Mouse (Mus musculus) forebrain, embryonic 13.5 days (tissue): ENCODE measurements around the gene Ahnak. TPM values are rescaled to one million over a fixed set of nuclear protein-coding genes. Genes with fewer than 3 reads are reported as not detected.

Source experiments
- ATAC-seq: fragments of 200-750 bp; cut with Nextera tagmentation; 2 replicates; pipeline ENCODE4 v1.8.0; 2017
- H3K27ac ChIP-seq: fragments of 300-500 bp; sonication (generic); 2 replicates; pipeline ENCODE4 v1.5.1; 2015; ENCODE audit warnings: inconsistent platforms, mild to moderate bottlenecking, moderate library complexity
- H3K27me3 ChIP-seq: fragments of 300-500 bp; sonication (generic); 2 replicates; pipeline ENCODE4 v1.6.1; 2015; ENCODE audit warnings: mild to moderate bottlenecking, inconsistent platforms
- H3K36me3 ChIP-seq: fragments of 300-500 bp; sonication (generic); 2 replicates; pipeline ENCODE4 v1.6.1; 2015; ENCODE audit warnings: mild to moderate bottlenecking, inconsistent platforms; ENCODE audit not compliant: poor library complexity, severe bottlenecking
- H3K4me1 ChIP-seq: fragments of 300-500 bp; sonication (generic); 2 replicates; pipeline ENCODE4 v1.6.1; 2015; ENCODE audit warnings: inconsistent platforms
- H3K4me2 ChIP-seq: fragments of 300-500 bp; sonication (generic); 2 replicates; pipeline ENCODE4 v1.6.1; 2015; ENCODE audit warnings: inconsistent platforms, mild to moderate bottlenecking, moderate library complexity
- H3K4me3 ChIP-seq: fragments of 300-500 bp; sonication (generic); 2 replicates; pipeline ENCODE4 v1.5.1; 2015; ENCODE audit warnings: mild to moderate bottlenecking, inconsistent platforms
- H3K9ac ChIP-seq: fragments of 300-500 bp; sonication (generic); 2 replicates; pipeline ENCODE4 v1.6.1; 2015; ENCODE audit warnings: mild to moderate bottlenecking, inconsistent platforms
- H3K9me3 ChIP-seq: fragments of 300-500 bp; sonication (generic); replicated peaks from 2 replicates; pipeline ENCODE4 v1.6.1; 2016; ENCODE audit warnings: inconsistent platforms
- WGBS: fragments of 180-500 bp; shearing (Covaris S2); methylation state at CpG from one replicate; pipeline ENCODE4 v1.1.7; 2015; 5-methylcytosine and 5-hydroxymethylcytosine counted together
- polyA plus RNA-seq: library from polyadenylated mRNA; unstranded; fragments of >200 nt; fragmentation: Nextera tagmentation; extraction: Ambion mirVana; gene quantifications from 2 replicates; pipeline ENCODE4 v1.2.1, GENCODE M21; 2015

Gene Ahnak
- polyA plus RNA-seq, 1 experiment from 2014 or later = 2.8 TPM

DNA sequence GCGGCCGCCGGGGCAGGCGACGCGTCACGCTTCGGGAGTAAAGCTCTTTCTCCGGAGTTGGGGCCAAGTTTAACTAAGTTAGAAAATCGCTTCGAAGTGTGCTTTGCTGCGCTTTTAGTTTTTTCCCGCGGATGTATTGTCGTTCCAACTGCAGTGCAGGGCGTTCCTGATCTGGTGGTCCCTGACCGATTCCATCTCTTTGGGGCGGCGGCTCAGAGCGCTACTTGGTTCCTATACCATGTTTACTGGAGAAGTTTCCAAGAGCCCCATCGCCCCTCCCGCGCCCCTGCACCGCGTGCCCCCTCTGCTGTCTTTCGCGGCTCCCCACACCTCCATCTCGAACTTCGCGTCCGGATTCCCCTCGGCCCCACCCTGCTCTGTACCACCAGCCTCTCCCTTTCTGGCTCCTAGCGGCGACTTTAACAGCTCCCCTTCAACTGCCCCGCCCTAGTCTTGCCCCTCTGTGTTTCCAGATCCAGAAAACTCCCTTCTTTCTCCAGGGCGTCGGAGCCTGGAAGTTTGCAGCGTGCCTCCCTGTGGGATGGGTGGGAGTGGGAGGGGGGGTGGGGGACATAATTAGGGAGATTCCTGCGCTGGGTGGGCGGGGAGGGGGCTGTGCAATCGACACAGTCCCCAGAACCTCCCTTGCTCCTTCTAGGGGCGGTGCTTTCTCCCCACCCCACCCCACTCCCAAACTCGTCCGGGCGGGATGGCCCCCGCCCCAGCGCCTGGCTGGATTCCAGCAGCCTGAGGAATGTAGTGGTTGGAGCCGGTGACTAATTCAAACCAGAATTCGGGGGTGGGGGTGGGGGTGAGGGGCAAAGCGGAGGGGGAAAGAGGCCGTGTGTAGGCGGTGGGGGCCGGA is 715 bp downstream of the Ahnak start:
- under 1% methylated on average over 51 of the region's 53 CpGs for WGBS

DNA sequence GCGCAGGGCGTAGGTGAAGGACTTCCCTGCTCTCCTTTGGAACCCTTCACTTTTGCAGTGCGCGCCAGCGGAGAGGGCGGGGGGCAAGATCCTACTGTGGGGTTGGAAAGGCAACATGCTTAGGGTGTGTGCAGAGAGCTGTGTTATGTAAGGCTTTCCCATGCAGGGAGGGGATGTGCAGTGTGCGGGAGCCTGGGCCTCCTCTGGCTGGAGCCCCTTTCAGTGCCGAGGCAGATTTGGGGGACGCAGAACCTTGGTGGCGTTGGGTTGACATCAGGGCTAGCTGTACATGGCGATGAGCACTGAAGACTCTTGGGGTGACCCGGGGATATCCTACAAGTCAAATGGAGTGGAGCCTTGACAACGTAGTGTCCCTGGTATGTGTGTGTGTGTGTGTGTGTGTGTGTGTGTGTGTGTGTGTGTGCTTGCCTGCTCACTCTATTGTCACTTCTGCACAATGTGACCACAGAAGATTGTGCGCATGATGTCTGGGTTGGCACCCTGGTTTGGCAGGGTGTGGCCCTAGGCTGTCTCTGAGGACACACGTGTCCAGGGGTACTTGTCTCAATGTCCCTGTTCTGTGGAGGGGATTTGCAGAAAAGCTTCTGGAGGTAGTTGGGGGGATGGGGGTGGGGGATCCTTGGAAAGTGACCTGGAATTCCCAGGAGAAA is 1.5 kb downstream of the Ahnak start:
- Histone ChIP-seq H3K36me3 (no peaks in the 10 kb centered on the region), H3K9ac (peak overlapping the region; percentile 56), H3K9me3 (no peaks in the 10 kb centered on the region), H3K27ac (no peak overlapping the region), H3K27me3 (peaks cover 42% of the 10 kb centered on the region), H3K4me3 (peak overlapping the region; percentile 51), H3K4me2 (peak overlapping the region; percentile 95), H3K4me1 (peaks cover 45% of the 10 kb centered on the region)
- ATAC-seq = peak; percentile 66
- 18% methylated on average over 14 of the region's 15 CpGs for WGBS

More for the DNA sequence above, 715 bp downstream of the Ahnak start:
- Histone ChIP-seq H3K27me3 (peaks cover 42% of the 10 kb centered on the region), H3K9ac (peak overlapping the region; percentile 64), H3K4me1 (peaks cover 53% of the 10 kb centered on the region), H3K9me3 (no peaks in the 10 kb centered on the region), H3K4me2 (peak overlapping the region; percentile 95), H3K27ac (no peak overlapping the region), H3K4me3 (peak overlapping the region; percentile 51), H3K36me3 (no peaks in the 10 kb centered on the region)
- peak; percentile 71 for ATAC-seq

DNA sequence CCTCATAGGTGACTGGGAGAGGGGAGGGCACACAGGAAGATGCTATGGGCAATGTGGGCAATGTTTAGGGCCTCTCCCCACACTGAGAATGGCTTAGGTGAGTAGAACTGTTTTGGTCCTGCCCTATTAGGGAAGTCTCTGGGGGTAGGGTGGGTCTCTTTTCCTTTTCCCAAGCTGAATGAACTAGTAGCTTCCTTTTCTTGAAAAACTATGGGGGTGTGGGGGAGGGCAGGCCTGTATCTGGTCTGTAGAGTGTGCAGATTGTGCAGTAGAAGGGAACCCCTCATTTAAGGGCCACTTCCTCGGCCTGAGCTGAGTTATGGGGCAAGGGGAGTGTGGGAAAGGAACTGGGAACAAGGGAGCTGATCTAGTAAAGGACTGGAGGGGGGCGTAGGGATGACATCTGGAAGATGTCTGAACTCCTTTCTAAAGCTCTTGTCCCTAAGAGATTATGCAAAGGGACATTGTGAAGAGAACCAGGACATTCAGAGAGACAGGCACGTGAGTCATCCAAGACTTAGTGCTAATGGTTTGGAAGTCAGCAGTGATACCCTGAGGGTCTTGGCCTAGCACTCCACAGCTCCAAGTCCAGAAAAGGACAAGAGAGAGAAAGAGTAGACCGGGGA is 2.3 kb downstream of the Ahnak start:
- Histone ChIP-seq H3K4me2 (no peak overlapping the region), H3K9me3 (no peaks in the 10 kb centered on the region), H3K36me3 (no peaks in the 10 kb centered on the region), H3K27me3 (peaks cover 42% of the 10 kb centered on the region), H3K9ac (no peak overlapping the region), H3K27ac (no peak overlapping the region), H3K4me1 (peaks cover 37% of the 10 kb centered on the region), H3K4me3 (no peak overlapping the region)
- ATAC-seq = no peak
- 68% methylated on average over 4 of the region's 4 CpGs for WGBS

DNA sequence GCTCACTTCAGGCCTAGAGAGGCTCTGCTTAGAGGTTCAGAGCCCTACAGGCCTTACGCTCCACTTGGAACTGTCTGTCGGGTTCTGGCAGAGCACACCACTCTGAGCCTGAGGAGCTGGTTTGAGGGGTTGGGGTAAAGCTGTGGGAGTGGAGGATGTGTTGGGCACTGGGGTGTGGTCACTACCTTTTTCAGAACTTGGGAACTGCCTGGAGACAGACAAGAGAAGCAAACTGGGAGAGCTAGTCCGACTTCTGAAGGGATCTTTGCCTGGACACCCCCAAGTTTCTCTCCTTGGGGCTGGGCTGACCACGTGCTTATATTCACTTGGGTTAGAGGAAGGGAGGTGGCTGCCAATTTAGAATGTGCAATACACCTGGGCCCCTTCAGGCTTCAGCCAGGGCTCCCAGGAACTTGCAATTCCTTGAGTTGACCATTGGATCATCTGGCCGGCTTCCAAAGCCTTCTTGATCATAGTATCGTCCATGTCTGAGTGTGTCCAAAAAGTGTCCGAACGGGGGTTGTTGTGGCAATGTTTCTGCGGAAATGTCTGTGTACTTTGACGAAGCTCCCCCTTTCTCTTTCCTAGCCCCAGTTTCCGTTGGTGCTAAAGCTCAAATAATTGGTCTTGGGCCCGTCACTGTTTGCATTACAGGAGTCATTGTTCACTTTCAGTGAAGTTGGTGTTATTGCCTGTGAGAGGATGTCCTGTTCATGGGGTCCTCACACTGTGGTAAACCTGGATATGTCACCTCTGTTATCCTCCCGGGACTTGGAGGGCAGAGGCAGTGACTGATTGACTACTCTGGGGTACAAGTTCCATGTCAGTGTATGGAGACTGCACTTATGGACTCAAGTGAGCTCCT is 3.0 kb downstream of the Ahnak start:
- peaks cover 37% of the 10 kb centered on the region for H3K4me1 ChIP-seq
- H3K36me3 ChIP-seq = no peaks in the 10 kb centered on the region
- no peak overlapping the region for H3K4me3 ChIP-seq
- H3K27me3 ChIP-seq = peaks cover 41% of the 10 kb centered on the region
- WGBS = 79% methylated on average over 13 of the region's 13 CpGs
- H3K9ac ChIP-seq = no peak overlapping the region
- H3K27ac ChIP-seq = no peak overlapping the region
- H3K9me3 ChIP-seq = no peaks in the 10 kb centered on the region
- no peak overlapping the region for H3K4me2 ChIP-seq
- no peak for ATAC-seq

DNA sequence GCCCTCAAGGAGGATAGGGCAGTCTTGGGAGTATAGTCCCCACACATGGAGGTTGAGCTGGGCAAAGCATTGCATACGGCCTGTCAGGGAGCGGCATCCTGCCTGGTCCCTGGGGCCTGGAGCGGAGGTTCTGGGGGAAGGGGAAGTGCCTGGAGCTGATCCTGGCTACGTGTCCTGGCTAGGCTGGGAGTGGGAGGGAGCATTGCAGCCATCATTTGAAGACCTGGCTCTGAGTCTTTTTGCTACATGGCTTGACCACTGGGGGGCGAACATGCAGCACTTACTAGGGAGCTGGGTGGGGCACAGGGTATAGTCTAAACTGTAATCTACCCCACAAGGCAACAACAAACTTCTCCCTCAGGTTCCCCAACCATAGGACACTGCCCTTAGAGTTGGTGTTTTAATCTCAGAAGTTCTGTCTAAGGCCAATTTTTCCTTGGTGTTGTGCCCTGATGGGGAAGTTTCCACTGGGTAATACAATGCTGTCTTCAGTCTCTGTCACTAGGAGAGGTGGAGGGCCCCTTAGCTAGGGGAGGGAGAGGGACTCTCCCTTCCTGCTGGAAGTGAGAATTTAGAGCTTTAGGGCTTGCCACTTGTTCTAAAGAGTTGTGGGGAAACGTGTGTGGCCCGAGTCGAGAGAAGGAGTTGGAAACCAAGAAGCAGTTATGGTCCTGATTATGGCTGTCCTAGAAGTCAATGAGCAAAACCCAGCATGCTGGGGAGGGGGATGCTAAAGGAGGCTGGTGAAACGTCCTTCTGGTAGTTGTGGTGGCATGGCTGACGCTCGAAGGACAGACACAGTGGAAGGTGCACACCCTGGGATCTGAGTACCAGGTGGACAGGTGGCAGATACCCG is 3.9 kb downstream of the Ahnak start:
- no peaks in the 10 kb centered on the region for H3K9me3 ChIP-seq
- no peak overlapping the region for H3K4me3 ChIP-seq
- H3K4me1 ChIP-seq = peaks cover 35% of the 10 kb centered on the region
- no peaks in the 10 kb centered on the region for H3K36me3 ChIP-seq
- H3K27ac ChIP-seq = no peak overlapping the region
- ATAC-seq = no peak
- 37% methylated on average over 12 of the region's 12 CpGs for WGBS
- no peak overlapping the region for H3K4me2 ChIP-seq
- H3K9ac ChIP-seq = no peak overlapping the region
- peaks cover 35% of the 10 kb centered on the region for H3K27me3 ChIP-seq

DNA sequence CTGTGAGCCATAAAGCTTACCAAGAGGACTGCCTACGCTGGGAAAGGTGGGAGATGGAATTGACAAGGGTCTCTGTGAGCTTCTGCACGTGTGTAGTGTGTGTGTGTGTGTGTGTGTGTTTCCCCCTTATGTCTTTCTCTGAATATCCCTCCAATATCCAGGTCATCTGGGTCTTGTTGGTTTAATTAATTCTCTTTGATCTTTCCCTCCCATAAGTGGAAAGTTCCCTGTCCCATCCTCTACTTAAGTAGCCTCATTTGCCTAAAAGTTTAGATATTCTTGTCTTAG is 4.5 kb downstream of the Ahnak start:
- H3K36me3 ChIP-seq = no peaks in the 10 kb centered on the region
- H3K9me3 ChIP-seq = no peaks in the 10 kb centered on the region
- H3K27me3 ChIP-seq = peaks cover 29% of the 10 kb centered on the region
- no peak overlapping the region for H3K27ac ChIP-seq
- 46% methylated on average over 2 of the region's 2 CpGs for WGBS
- no peak overlapping the region for H3K4me3 ChIP-seq
- H3K9ac ChIP-seq = no peak overlapping the region
- H3K4me2 ChIP-seq = no peak overlapping the region
- peaks cover 29% of the 10 kb centered on the region for H3K4me1 ChIP-seq
- no peak for ATAC-seq

DNA sequence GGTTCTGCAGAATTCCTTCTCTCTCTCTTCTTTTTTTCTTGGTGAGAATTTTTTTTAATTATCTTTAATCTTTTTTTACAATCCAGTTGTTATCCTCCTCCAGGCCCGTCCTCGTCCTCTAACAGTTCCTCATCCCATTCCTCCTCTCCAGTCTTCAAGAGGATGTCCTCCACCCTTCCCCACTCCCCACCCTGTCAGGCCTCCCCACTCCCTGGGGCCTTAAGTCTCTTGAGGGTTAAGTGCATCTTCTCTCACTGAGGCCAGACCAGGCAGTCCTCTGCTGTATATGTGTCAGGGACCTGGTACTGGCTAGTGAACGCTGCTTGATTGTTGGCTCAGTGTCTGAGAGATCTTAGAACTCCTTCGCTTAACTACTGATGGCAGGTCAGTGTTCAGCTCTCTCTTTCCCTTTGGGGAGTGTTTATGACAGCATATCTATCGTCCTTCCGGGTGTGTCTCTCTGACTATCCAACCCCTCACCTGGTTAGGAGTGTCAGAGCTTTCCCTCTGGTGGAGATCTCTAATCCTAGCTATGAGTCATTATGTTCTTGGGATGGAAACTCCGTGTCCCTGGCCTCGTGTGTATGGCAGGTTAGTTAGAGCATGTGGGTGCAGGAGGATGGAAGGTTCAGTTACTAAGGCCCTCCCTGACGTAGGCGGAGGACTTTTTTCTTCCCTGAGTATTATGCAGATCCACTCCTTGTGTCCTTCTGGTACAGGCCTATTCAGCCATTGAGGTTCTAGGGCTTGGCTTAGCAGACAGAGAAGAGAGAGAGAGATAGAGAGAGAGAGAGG is 5.9 kb downstream of the Ahnak start:
- Histone ChIP-seq H3K4me3 (no peak overlapping the region), H3K9ac (no peak overlapping the region), H3K27me3 (peaks cover 16% of the 10 kb centered on the region; the same call in 1 of the 2 replicates), H3K4me1 (peaks cover 15% of the 10 kb centered on the region), H3K36me3 (no peaks in the 10 kb centered on the region), H3K9me3 (no peaks in the 10 kb centered on the region), H3K27ac (no peak overlapping the region), H3K4me2 (no peak overlapping the region)
- no peak for ATAC-seq
- 85% methylated on average over 10 of the region's 10 CpGs for WGBS

DNA sequence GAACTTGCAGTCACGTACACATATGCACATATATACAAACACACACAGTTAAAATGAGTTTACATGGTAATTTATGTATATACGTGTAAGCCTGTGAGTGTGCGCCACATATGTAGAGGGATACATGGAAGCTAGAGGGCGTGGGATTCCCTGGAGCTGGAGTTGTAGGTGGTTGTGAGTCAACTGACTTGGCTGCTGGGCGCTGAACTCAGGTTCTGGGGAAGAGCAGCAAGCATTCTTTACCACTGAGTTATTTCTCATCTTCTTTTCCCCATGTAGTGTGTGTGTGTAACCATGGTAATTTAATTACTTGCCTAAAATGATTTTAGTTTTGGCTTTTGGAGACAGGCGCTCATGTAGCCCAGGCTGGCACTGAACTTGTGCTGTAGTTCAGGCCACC is 7.5 kb downstream of the Ahnak start:
- WGBS = 92% methylated on average over 6 of the region's 6 CpGs

DNA sequence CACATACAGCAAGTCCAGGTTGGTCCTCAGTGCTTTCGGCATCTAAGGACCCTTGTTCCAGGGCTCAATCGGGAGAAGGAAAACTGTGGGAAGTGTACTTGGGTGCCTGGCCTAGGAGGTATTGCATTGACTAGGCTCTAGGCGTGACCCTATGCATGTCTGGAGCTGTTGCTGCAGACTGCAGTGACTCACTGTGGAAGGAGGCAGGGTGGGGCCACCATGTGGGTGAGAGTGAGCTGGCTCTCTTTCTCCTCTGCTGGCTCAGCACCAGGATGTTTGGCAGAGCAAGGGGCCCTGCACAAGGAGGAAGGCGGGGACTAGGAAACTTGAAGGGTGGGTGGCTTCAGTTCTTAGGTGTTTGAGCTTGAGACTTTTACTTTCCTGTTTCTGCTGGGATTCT is 8.5 kb downstream of the Ahnak start:
- Histone ChIP-seq H3K9me3 (no peaks in the 10 kb centered on the region), H3K4me1 (peaks cover 2% of the 10 kb centered on the region), H3K9ac (no peak overlapping the region), H3K4me3 (no peak overlapping the region), H3K4me2 (no peak overlapping the region), H3K27ac (no peak overlapping the region), H3K36me3 (no peaks in the 10 kb centered on the region), H3K27me3 (no peaks in the 10 kb centered on the region)
- WGBS = 79% methylated on average over 4 of the region's 4 CpGs
- peak; percentile 86 for ATAC-seq

More for the DNA sequence above, 7.5 kb downstream of the Ahnak start:
- Histone ChIP-seq H3K27ac (no peak overlapping the region), H3K9me3 (no peaks in the 10 kb centered on the region), H3K4me1 (peaks cover 4% of the 10 kb centered on the region), H3K36me3 (no peaks in the 10 kb centered on the region), H3K4me3 (no peak overlapping the region), H3K4me2 (no peak overlapping the region), H3K9ac (no peak overlapping the region), H3K27me3 (0 out of 2 replicates have a peak, but pooled peaks cover 1% of the 10 kb centered on the region)
- no peak for ATAC-seq

DNA sequence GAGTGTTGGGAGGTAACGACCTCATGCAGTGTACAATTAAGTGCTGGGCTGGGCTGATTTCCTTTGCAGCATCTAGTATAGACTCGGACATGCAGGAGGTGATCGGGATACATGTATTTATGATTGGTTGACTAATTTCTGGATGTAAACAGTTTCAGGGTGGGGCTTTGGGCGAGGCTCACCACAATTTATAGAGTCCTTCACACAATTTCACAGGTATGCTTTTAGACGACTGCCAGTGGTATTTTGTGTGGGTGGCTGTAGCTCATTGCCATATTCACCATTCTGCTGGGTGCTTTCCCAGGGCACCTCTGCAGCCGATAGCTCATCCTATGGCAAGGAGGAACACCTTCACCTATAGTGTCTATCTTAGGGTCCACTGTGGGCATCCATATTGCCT is 9.5 kb downstream of the Ahnak start:
- Histone ChIP-seq H3K27ac (no peak overlapping the region), H3K4me2 (no peak overlapping the region), H3K9ac (no peak overlapping the region), H3K4me3 (no peak overlapping the region), H3K27me3 (no peaks in the 10 kb centered on the region), H3K4me1 (no peaks in the 10 kb centered on the region; the same call in 1 of the 2 replicates), H3K36me3 (no peaks in the 10 kb centered on the region), H3K9me3 (no peaks in the 10 kb centered on the region)
- no peak for ATAC-seq
- 83% methylated on average over 6 of the region's 6 CpGs for WGBS
